Mouse (Mus musculus) intestine, embryonic 15.5 days (tissue): Measurements from ENCODE around the gene Zfp462. TPM values are rescaled to one million over a fixed set of nuclear protein-coding genes. Genes with fewer than 3 reads are reported as not detected.
"Not testable (repeated sequence)": the region's sequence is repeated elsewhere in the genome, so short reads cannot be mapped to it uniquely, and the experiment has no call there.

Source experiments
- ATAC-seq: fragments of 200-750 bp; cut with Nextera tagmentation; 2 replicates; pipeline ENCODE4 v1.8.0; 2017; ENCODE audit warnings: moderate TSS enrichment, moderate library complexity
- H3K27ac ChIP-seq: fragments of 300-500 bp; sonication (generic); 2 replicates; pipeline ENCODE4 v1.5.1; 2015; ENCODE audit warnings: mild to moderate bottlenecking, inconsistent platforms
- H3K27me3 ChIP-seq: fragments of 300-500 bp; sonication (generic); replicated peaks from 2 replicates; pipeline ENCODE4 v1.6.1; 2015; ENCODE audit warnings: inconsistent platforms
- H3K36me3 ChIP-seq: fragments of 300-500 bp; sonication (generic); 2 replicates; pipeline ENCODE4 v1.6.1; 2015; ENCODE audit warnings: inconsistent platforms
- H3K4me1 ChIP-seq: fragments of 300-500 bp; sonication (generic); replicated peaks from 2 replicates; pipeline ENCODE4 v1.6.1; 2015; ENCODE audit warnings: inconsistent platforms
- H3K4me2 ChIP-seq: fragments of 300-500 bp; sonication (generic); replicated peaks from 2 replicates; pipeline ENCODE4 v1.6.1; 2015; ENCODE audit warnings: mild to moderate bottlenecking, inconsistent platforms
- H3K4me3 ChIP-seq: fragments of 300-500 bp; sonication (generic); replicated peaks from 2 replicates; pipeline ENCODE4 v1.5.1; 2015; ENCODE audit warnings: inconsistent platforms
- H3K9ac ChIP-seq: fragments of 300-500 bp; sonication (generic); 2 replicates; pipeline ENCODE4 v1.6.1; 2015; ENCODE audit warnings: inconsistent platforms
- H3K9me3 ChIP-seq: fragments of 300-500 bp; sonication (generic); 2 replicates; pipeline ENCODE4 v1.6.1; 2016; ENCODE audit warnings: inconsistent platforms
- WGBS: fragments of 180-500 bp; shearing (Covaris S2); methylation state at CpG from one replicate; pipeline ENCODE4 v1.1.7; 2015; 5-methylcytosine and 5-hydroxymethylcytosine counted together
- polyA plus RNA-seq: library from polyadenylated mRNA; unstranded; fragments of >200 nt; fragmentation: Nextera tagmentation; extraction: Ambion mirVana; gene quantifications from 2 replicates; pipeline ENCODE4 v1.2.1, GENCODE M21; 2015

The Zfp462 gene
- polyA plus RNA-seq, 1 experiment from 2014 or later = 2.8 TPM

GRCm38 (mm10) chr4:54984502-54984901 lies 39.7 kb downstream of the Zfp462 start:
- no peak for ATAC-seq
- H3K36me3 ChIP-seq = no peaks in the 10 kb centered on the region
- no peaks in the 10 kb centered on the region for H3K27me3 ChIP-seq
- H3K4me3 ChIP-seq = no peak overlapping the region
- H3K4me2 ChIP-seq = no peak overlapping the region
- 78% methylated on average over 2 of the region's 2 CpGs for WGBS
- no peak overlapping the region for H3K9ac ChIP-seq
- H3K4me1 ChIP-seq = peaks cover 5% of the 10 kb centered on the region; the same call in 1 of the 2 replicates
- H3K27ac ChIP-seq = no peak overlapping the region
- H3K9me3 ChIP-seq = no peaks in the 10 kb centered on the region

- no peak overlapping the region for H3K27ac ChIP-seq
- H3K36me3 ChIP-seq = no peaks in the 10 kb centered on the region
- H3K9me3 ChIP-seq = no peaks in the 10 kb centered on the region
- no peaks in the 10 kb centered on the region; the same call in 1 of the 2 replicates for H3K4me1 ChIP-seq
- H3K4me3 ChIP-seq = no peak overlapping the region
- WGBS = 81% methylated on average over 4 of the region's 4 CpGs
- no peak for ATAC-seq
- no peak overlapping the region for H3K9ac ChIP-seq
- H3K4me2 ChIP-seq = no peak overlapping the region
- no peaks in the 10 kb centered on the region for H3K27me3 ChIP-seq
Observed at GRCm38 (mm10) chr4:54986671-54987070, 41.8 kb downstream of the Zfp462 start.

- WGBS = 55% methylated on average over 3 of the region's 3 CpGs
- no peak for ATAC-seq
- no peak overlapping the region for H3K27ac ChIP-seq
- no peaks in the 10 kb centered on the region for H3K9me3 ChIP-seq
- H3K4me1 ChIP-seq = no peaks in the 10 kb centered on the region; the same call in 1 of the 2 replicates
- no peak overlapping the region for H3K4me3 ChIP-seq
- no peak overlapping the region for H3K9ac ChIP-seq
- H3K36me3 ChIP-seq = no peaks in the 10 kb centered on the region
- H3K27me3 ChIP-seq = no peaks in the 10 kb centered on the region
- H3K4me2 ChIP-seq = no peak overlapping the region
Observed at GRCm38 (mm10) chr4:54987256-54987655, 42.4 kb downstream of the Zfp462 start.

GRCm38 (mm10) chr4:54987926-54988325 lies 43.1 kb downstream of the Zfp462 start:
- no peak overlapping the region for H3K9ac ChIP-seq
- no peak for ATAC-seq
- H3K36me3 ChIP-seq = no peaks in the 10 kb centered on the region
- no peak overlapping the region for H3K27ac ChIP-seq
- H3K4me3 ChIP-seq = no peak overlapping the region
- no peak overlapping the region for H3K4me2 ChIP-seq
- H3K27me3 ChIP-seq = no peaks in the 10 kb centered on the region
- no peaks in the 10 kb centered on the region; the same call in 1 of the 2 replicates for H3K4me1 ChIP-seq
- WGBS = 89% methylated on average over 1 of the region's 1 CpGs
- H3K9me3 ChIP-seq = no peaks in the 10 kb centered on the region

GRCm38 (mm10) chr4:54991973-54992372 lies 47.1 kb downstream of the Zfp462 start:
- Histone ChIP-seq H3K4me3 (no peak overlapping the region), H3K36me3 (no peaks in the 10 kb centered on the region), H3K9ac (no peak overlapping the region), H3K27ac (no peak overlapping the region), H3K9me3 (no peaks in the 10 kb centered on the region), H3K27me3 (no peaks in the 10 kb centered on the region), H3K4me2 (no peak overlapping the region), H3K4me1 (no peaks in the 10 kb centered on the region)
- WGBS = 76% methylated on average over 5 of the region's 5 CpGs
- ATAC-seq = no peak

GRCm38 (mm10) chr4:54993001-54993400 lies 48.2 kb downstream of the Zfp462 start:
- H3K9me3 ChIP-seq, H3K4me3 ChIP-seq, ATAC-seq, H3K27me3 ChIP-seq, H3K4me1 ChIP-seq, H3K9ac ChIP-seq, H3K27ac ChIP-seq, H3K36me3 ChIP-seq, H3K4me2 ChIP-seq: not testable (repeated sequence)

GRCm38 (mm10) chr4:54995258-54995657 lies 50.4 kb downstream of the Zfp462 start:
- WGBS = 87% methylated on average over 1 of the region's 1 CpGs
- H3K4me1 ChIP-seq = no peaks in the 10 kb centered on the region
- H3K27me3 ChIP-seq = no peaks in the 10 kb centered on the region
- no peaks in the 10 kb centered on the region for H3K9me3 ChIP-seq
- H3K4me3 ChIP-seq = no peak overlapping the region
- ATAC-seq = no peak
- H3K27ac ChIP-seq = no peak overlapping the region
- no peak overlapping the region for H3K4me2 ChIP-seq
- no peaks in the 10 kb centered on the region for H3K36me3 ChIP-seq
- H3K9ac ChIP-seq = no peak overlapping the region

- no peaks in the 10 kb centered on the region for H3K9me3 ChIP-seq
- H3K4me3 ChIP-seq = no peak overlapping the region
- ATAC-seq = no peak
- no peaks in the 10 kb centered on the region for H3K27me3 ChIP-seq
- H3K4me1 ChIP-seq = no peaks in the 10 kb centered on the region; the same call in 1 of the 2 replicates
- H3K36me3 ChIP-seq = no peaks in the 10 kb centered on the region
- WGBS = 82% methylated on average over 2 of the region's 2 CpGs
- no peak overlapping the region for H3K4me2 ChIP-seq
- no peak overlapping the region for H3K9ac ChIP-seq
- H3K27ac ChIP-seq = no peak overlapping the region
Observed at GRCm38 (mm10) chr4:54996064-54996463, 51.2 kb downstream of the Zfp462 start.

- Histone ChIP-seq H3K36me3 (no peaks in the 10 kb centered on the region), H3K9me3 (no peaks in the 10 kb centered on the region), H3K27ac (no peak overlapping the region), H3K4me3 (no peak overlapping the region), H3K4me1 (peaks cover 4% of the 10 kb centered on the region; the same call in 1 of the 2 replicates), H3K27me3 (no peaks in the 10 kb centered on the region), H3K4me2 (no peak overlapping the region), H3K9ac (no peak overlapping the region)
- no peak for ATAC-seq
- 79% methylated on average over 9 of the region's 9 CpGs for WGBS
Observed at GRCm38 (mm10) chr4:54998146-54998841, 53.4 kb downstream of the Zfp462 start.

GRCm38 (mm10) chr4:54999556-54999955 lies 54.7 kb downstream of the Zfp462 start:
- WGBS = 98% methylated on average over 5 of the region's 5 CpGs
- ATAC-seq = no peak
- H3K9ac ChIP-seq = no peak overlapping the region

GRCm38 (mm10) chr4:55001386-55001785 lies 56.5 kb downstream of the Zfp462 start:
- ATAC-seq = no peak
- H3K9me3 ChIP-seq = no peaks in the 10 kb centered on the region
- WGBS = 74% methylated on average over 3 of the region's 3 CpGs
- no peaks in the 10 kb centered on the region for H3K36me3 ChIP-seq
- H3K27me3 ChIP-seq = no peaks in the 10 kb centered on the region
- no peak overlapping the region for H3K4me2 ChIP-seq
- H3K27ac ChIP-seq = no peak overlapping the region
- H3K4me3 ChIP-seq = no peak overlapping the region
- no peak overlapping the region for H3K9ac ChIP-seq
- peaks cover 23% of the 10 kb centered on the region for H3K4me1 ChIP-seq

More at GRCm38 (mm10) chr4:54999556-54999955, 54.7 kb downstream of the Zfp462 start:
- Histone ChIP-seq H3K36me3 (no peaks in the 10 kb centered on the region), H3K27me3 (no peaks in the 10 kb centered on the region), H3K9me3 (no peaks in the 10 kb centered on the region), H3K4me2 (no peak overlapping the region), H3K27ac (no peak overlapping the region), H3K4me1 (peaks cover 8% of the 10 kb centered on the region; the same call in 1 of the 2 replicates), H3K4me3 (no peak overlapping the region)

GRCm38 (mm10) chr4:55003128-55003527 lies 58.3 kb downstream of the Zfp462 start:
- peaks cover 1% of the 10 kb centered on the region for H3K36me3 ChIP-seq
- H3K4me1 ChIP-seq = peaks cover 23% of the 10 kb centered on the region
- H3K9ac ChIP-seq = no peak overlapping the region
- H3K4me2 ChIP-seq = no peak overlapping the region
- H3K9me3 ChIP-seq = no peaks in the 10 kb centered on the region
- ATAC-seq = no peak; the same call in 1 of the 2 replicates
- 58% methylated on average over 6 of the region's 6 CpGs for WGBS
- H3K4me3 ChIP-seq = no peak overlapping the region
- no peak overlapping the region; the same call in 1 of the 2 replicates for H3K27ac ChIP-seq
- H3K27me3 ChIP-seq = no peaks in the 10 kb centered on the region

GRCm38 (mm10) chr4:55005066-55005465 lies 60.2 kb downstream of the Zfp462 start:
- Histone ChIP-seq H3K27me3 (no peaks in the 10 kb centered on the region), H3K4me3 (no peak overlapping the region), H3K4me2 (peak overlapping the region; percentile 51), H3K36me3 (peaks cover 19% of the 10 kb centered on the region), H3K4me1 (peaks cover 23% of the 10 kb centered on the region), H3K9me3 (no peaks in the 10 kb centered on the region), H3K27ac (peak overlapping the region; percentile 92), H3K9ac (no peak overlapping the region)
- 19% methylated on average over 4 of the region's 4 CpGs for WGBS
- peak; percentile 89 for ATAC-seq
